Mouse (Mus musculus) stomach, embryonic 15.5 days (tissue): ENCODE measurements around the gene Cnn3. TPM values are rescaled to one million over a fixed set of nuclear protein-coding genes. Genes with fewer than 3 reads are reported as not detected.

ENCODE experiments used
- ATAC-seq: fragments of 200-750 bp; cut with Nextera tagmentation; 2 replicates; pipeline ENCODE4 v1.8.0; 2017; ENCODE audit warnings: low read depth, moderate number of reproducible peaks, moderate TSS enrichment; ENCODE audit not compliant: insufficient read depth, low FRiP score
- H3K27ac ChIP-seq: fragments of 300-500 bp; sonication (generic); 2 replicates; pipeline ENCODE4 v1.5.1; 2015; ENCODE audit warnings: mild to moderate bottlenecking, inconsistent platforms
- H3K27me3 ChIP-seq: fragments of 300-500 bp; sonication (generic); replicated peaks from 2 replicates; pipeline ENCODE4 v1.6.1; 2015; ENCODE audit warnings: inconsistent platforms
- H3K36me3 ChIP-seq: fragments of 300-500 bp; sonication (generic); 2 replicates; pipeline ENCODE4 v1.6.1; 2015; ENCODE audit warnings: inconsistent platforms
- H3K4me1 ChIP-seq: fragments of 300-500 bp; sonication (generic); 2 replicates; pipeline ENCODE4 v1.6.1; 2015; ENCODE audit warnings: inconsistent platforms
- H3K4me2 ChIP-seq: fragments of 300-500 bp; sonication (generic); 2 replicates; pipeline ENCODE4 v1.6.1; 2015; ENCODE audit warnings: mild to moderate bottlenecking, inconsistent platforms
- H3K4me3 ChIP-seq: fragments of 300-500 bp; sonication (generic); replicated peaks from 2 replicates; pipeline ENCODE4 v1.5.1; 2015; ENCODE audit warnings: inconsistent platforms
- H3K9ac ChIP-seq: fragments of 300-500 bp; sonication (generic); 2 replicates; pipeline ENCODE4 v1.6.1; 2015; ENCODE audit warnings: inconsistent platforms
- H3K9me3 ChIP-seq: fragments of 300-500 bp; sonication (generic); 2 replicates; pipeline ENCODE4 v1.6.1; 2016; ENCODE audit warnings: inconsistent platforms
- WGBS: fragments of 180-500 bp; shearing (Covaris S2); methylation state at CpG from one replicate; pipeline ENCODE4 v1.1.7; 2015; 5-methylcytosine and 5-hydroxymethylcytosine counted together
- polyA plus RNA-seq: library from polyadenylated mRNA; unstranded; fragments of >200 nt; fragmentation: Nextera tagmentation; extraction: Ambion mirVana; gene quantifications from 2 replicates; pipeline ENCODE4 v1.2.1, GENCODE M21; 2015

The Cnn3 gene
- 522 and 525 TPM in 2 replicates for polyA plus RNA-seq

- Histone ChIP-seq H3K27ac (peak within 1 kb of the TSS; percentile 98), H3K36me3 (no peaks in the 10 kb centered on the region), H3K4me3 (peak within 1 kb of the TSS; percentile 91), H3K9me3 (no peaks in the 10 kb centered on the region), H3K4me2 (peak within 1 kb of the TSS; percentile 86), H3K9ac (peak within 1 kb of the TSS; percentile 97), H3K27me3 (no peaks in the 10 kb centered on the region), H3K4me1 (peaks cover 24% of the 10 kb centered on the region; the same call in 1 of the 2 replicates)
- under 1% methylated on average over 49 of the region's 66 CpGs for whole genome bisulfite sequencing
- peak; percentile 89 for ATAC-seq
These were observed at the start of gene Cnn3 for GRCm38 (mm10) chr3:121425861-121426620. Gene Cnn3, plus strand, starts transcription at chr3:121426497.

- Histone ChIP-seq H3K9ac (no peak overlapping the region), H3K27ac (no peak overlapping the region), H3K4me2 (no peak overlapping the region), H3K4me1 (peaks cover 1% of the 10 kb centered on the region; the same call in 1 of the 2 replicates), H3K27me3 (no peaks in the 10 kb centered on the region), H3K9me3 (no peaks in the 10 kb centered on the region), H3K36me3 (no peaks in the 10 kb centered on the region), H3K4me3 (no peak overlapping the region)
- no peak for ATAC-seq
- 64% methylated on average over 15 of the region's 15 CpGs for WGBS
These were observed 47.3 kb upstream of the Cnn3 start for GRCm38 (mm10) chr3:121378708-121379612.

DNA sequence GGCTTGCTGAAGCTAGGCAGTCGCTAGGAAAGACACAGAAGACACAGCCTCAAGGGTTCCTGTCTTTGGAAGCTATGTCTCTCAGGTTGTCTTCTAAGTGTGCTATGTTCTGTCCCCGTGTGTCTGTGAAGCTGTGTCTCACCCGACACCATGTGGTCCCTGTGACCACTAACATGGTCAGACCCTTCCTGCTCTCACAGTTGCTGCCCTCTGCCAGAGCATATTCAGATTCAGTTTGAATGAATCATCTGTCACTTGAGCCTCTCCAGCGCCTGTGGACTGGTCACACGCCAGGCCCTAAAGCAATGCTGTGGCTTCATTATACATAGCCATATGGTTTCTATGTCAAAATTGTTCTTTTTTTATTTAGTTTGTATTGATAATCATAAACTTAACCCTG lies 46.6 kb upstream of the Cnn3 start:
- Histone ChIP-seq H3K27me3 (no peaks in the 10 kb centered on the region), H3K4me1 (no peaks in the 10 kb centered on the region), H3K9ac (no peak overlapping the region), H3K9me3 (no peaks in the 10 kb centered on the region), H3K27ac (no peak overlapping the region), H3K4me2 (no peak overlapping the region), H3K36me3 (no peaks in the 10 kb centered on the region), H3K4me3 (no peak overlapping the region)
- no peak for ATAC-seq
- 76% methylated on average over 5 of the region's 5 CpGs for WGBS

GRCm38 (mm10) chr3:121387471-121388009 lies 38.8 kb upstream of the Cnn3 start:
- Histone ChIP-seq H3K36me3 (no peaks in the 10 kb centered on the region), H3K27ac (no peak overlapping the region), H3K4me3 (no peak overlapping the region), H3K4me1 (peaks cover 5% of the 10 kb centered on the region; the same call in 1 of the 2 replicates), H3K27me3 (no peaks in the 10 kb centered on the region), H3K4me2 (no peak overlapping the region), H3K9me3 (no peaks in the 10 kb centered on the region), H3K9ac (no peak overlapping the region)
- ATAC-seq = no peak
- 77% methylated on average over 3 of the region's 3 CpGs for WGBS

GRCm38 (mm10) chr3:121389366-121389765 lies 36.9 kb upstream of the Cnn3 start:
- no peaks in the 10 kb centered on the region for H3K9me3 ChIP-seq
- H3K4me1 ChIP-seq = peaks cover 5% of the 10 kb centered on the region; the same call in 1 of the 2 replicates
- H3K9ac ChIP-seq = no peak overlapping the region
- no peak overlapping the region for H3K4me2 ChIP-seq
- no peak for ATAC-seq
- no peak overlapping the region for H3K4me3 ChIP-seq
- 65% methylated on average over 8 of the region's 8 CpGs for WGBS
- H3K36me3 ChIP-seq = no peaks in the 10 kb centered on the region
- no peaks in the 10 kb centered on the region for H3K27me3 ChIP-seq
- peak overlapping the region; percentile 71; the same call in 1 of the 2 replicates for H3K27ac ChIP-seq

GRCm38 (mm10) chr3:121389860-121390530 lies 36.3 kb upstream of the Cnn3 start:
- H3K4me1 ChIP-seq = peaks cover 5% of the 10 kb centered on the region; the same call in 1 of the 2 replicates
- no peaks in the 10 kb centered on the region for H3K9me3 ChIP-seq
- H3K4me2 ChIP-seq = peak overlapping the region; percentile 37
- WGBS = 21% methylated on average over 17 of the region's 17 CpGs
- no peaks in the 10 kb centered on the region for H3K36me3 ChIP-seq
- H3K27ac ChIP-seq = peak overlapping the region; percentile 71
- ATAC-seq = no peak
- H3K4me3 ChIP-seq = no peak overlapping the region
- H3K27me3 ChIP-seq = no peaks in the 10 kb centered on the region
- no peak overlapping the region for H3K9ac ChIP-seq

- Histone ChIP-seq H3K4me3 (no peak overlapping the region), H3K36me3 (no peaks in the 10 kb centered on the region), H3K27me3 (no peaks in the 10 kb centered on the region), H3K27ac (peak overlapping the region; percentile 71), H3K9me3 (no peaks in the 10 kb centered on the region), H3K4me1 (peaks cover 5% of the 10 kb centered on the region; the same call in 1 of the 2 replicates), H3K4me2 (0 out of 2 replicates have a peak overlapping the region, but pooled peaks have one; percentile 37), H3K9ac (no peak overlapping the region)
- ATAC-seq = 0 out of 2 replicates have a peak, but pooled peaks have one; percentile 44
- 42% methylated on average over 7 of the region's 7 CpGs for WGBS
These were observed 35.6 kb upstream of the Cnn3 start for GRCm38 (mm10) chr3:121390724-121391123.

DNA sequence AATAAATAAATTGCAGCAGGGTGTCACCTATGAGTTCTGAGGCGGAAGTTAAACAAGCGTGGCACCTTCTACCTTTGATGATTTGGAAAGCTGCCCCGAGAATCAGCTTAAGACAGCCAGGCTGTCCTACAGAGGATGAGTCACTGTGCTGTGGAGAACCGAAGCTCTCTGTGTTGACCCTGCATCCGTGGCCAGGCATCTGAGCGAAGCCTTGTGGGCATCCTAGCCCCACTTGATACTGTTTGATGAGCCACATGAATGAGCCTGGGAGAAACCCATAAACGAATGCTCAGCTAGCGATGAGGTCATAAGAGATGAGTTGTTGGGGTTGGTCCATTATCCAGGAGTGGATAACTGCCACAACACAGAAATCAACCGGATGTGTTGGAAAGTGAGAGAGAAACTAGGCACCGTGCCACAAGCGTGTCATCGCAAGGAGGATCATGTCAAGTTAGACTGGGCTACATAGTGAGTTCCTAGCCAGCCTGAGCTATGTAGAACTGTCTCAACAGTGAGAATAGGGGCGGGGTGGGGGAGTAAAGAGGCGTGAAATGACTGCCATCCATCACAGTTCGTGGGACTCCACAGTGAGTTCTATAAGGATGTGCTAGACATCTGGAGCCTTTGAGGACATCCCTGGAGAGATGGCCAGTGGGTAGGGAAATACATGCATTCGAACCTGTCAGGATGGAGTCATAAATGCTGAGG lies 30.6 kb upstream of the Cnn3 start:
- Histone ChIP-seq H3K4me1 (peaks cover 2% of the 10 kb centered on the region; the same call in 1 of the 2 replicates), H3K4me2 (no peak overlapping the region), H3K9me3 (no peaks in the 10 kb centered on the region), H3K4me3 (no peak overlapping the region), H3K27me3 (no peaks in the 10 kb centered on the region), H3K9ac (no peak overlapping the region), H3K36me3 (no peaks in the 10 kb centered on the region), H3K27ac (peak overlapping the region; percentile 35; the same call in 1 of the 2 replicates)
- 63% methylated on average over 16 of the region's 16 CpGs for WGBS
- peak; percentile 52; the same call in 1 of the 2 replicates for ATAC-seq

DNA sequence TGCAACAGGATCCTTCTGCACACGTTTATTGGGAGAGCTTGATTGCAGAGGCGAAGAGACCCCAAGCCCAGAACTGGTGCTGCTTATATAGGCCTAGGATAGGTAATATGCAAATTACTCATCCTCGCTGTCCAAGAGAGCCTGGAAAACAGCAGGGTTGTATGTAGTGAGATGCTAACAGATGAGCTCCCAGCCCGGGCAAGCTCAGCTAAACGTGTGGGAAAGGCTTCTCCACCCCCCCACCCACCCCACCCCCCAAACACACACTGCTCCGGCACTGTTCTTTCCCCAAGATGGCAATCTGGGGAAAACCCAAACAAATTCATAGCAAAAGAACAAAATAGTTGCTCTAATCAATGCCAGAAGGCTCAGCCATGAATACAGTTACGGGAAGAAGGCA lies 29.7 kb upstream of the Cnn3 start:
- no peaks in the 10 kb centered on the region for H3K36me3 ChIP-seq
- no peaks in the 10 kb centered on the region for H3K4me1 ChIP-seq
- no peak for ATAC-seq
- H3K4me3 ChIP-seq = no peak overlapping the region
- no peaks in the 10 kb centered on the region for H3K9me3 ChIP-seq
- WGBS = 66% methylated on average over 7 of the region's 7 CpGs
- H3K27ac ChIP-seq = peak overlapping the region; percentile 48; the same call in 1 of the 2 replicates
- H3K27me3 ChIP-seq = no peaks in the 10 kb centered on the region
- H3K9ac ChIP-seq = no peak overlapping the region
- H3K4me2 ChIP-seq = no peak overlapping the region

- Histone ChIP-seq H3K4me2 (no peak overlapping the region), H3K4me3 (no peak overlapping the region), H3K27ac (peak overlapping the region; percentile 48; the same call in 1 of the 2 replicates), H3K9me3 (no peaks in the 10 kb centered on the region), H3K36me3 (no peaks in the 10 kb centered on the region), H3K9ac (no peak overlapping the region), H3K27me3 (no peaks in the 10 kb centered on the region), H3K4me1 (no peaks in the 10 kb centered on the region)
- 62% methylated on average over 6 of the region's 6 CpGs for WGBS
- ATAC-seq = 0 out of 2 replicates have a peak, but pooled peaks have one; percentile 32
These were observed 29.3 kb upstream of the Cnn3 start for GRCm38 (mm10) chr3:121397007-121397406.
